Mouse (Mus musculus) lung, postnatal 4 days (tissue): ENCODE results near the gene BC030870.
"Not testable (repeated sequence)": the region's sequence is repeated elsewhere in the genome, so short reads cannot be mapped to it uniquely, and the experiment has no call there.

Source experiments
- DNase-seq, 2 experiments: peaks; one replicate each; pipeline ENCODE4 v3.0.0; 2021

BC030870 gene

GRCm38 (mm10) chr8:65129199-65129788 is at the start of gene BC030870:
BC030870 (minus strand) TSS chr8:65129563.
- peak in 1 of 2 experiments; percentile 4 for DNase-seq

- DNase-seq: no peak
These were observed 45.5 kb upstream of the BC030870 start for GRCm38 (mm10) chr8:65174746-65175476.

GRCm38 (mm10) chr8:65169184-65169583 is 39.8 kb upstream of the BC030870 start:
- no peak for DNase-seq

- not testable (repeated sequence) for DNase-seq
These were observed 31.3 kb upstream of the BC030870 start for GRCm38 (mm10) chr8:65160676-65161075.

GRCm38 (mm10) chr8:65159096-65159748 is 29.9 kb upstream of the BC030870 start:
- DNase-seq: no peak

GRCm38 (mm10) chr8:65157901-65158300 is 28.5 kb upstream of the BC030870 start:
- no peak for DNase-seq

GRCm38 (mm10) chr8:65138830-65139466 is 9.6 kb upstream of the BC030870 start:
- no peak for DNase-seq

GRCm38 (mm10) chr8:65126454-65126853 is 2.9 kb downstream of the BC030870 start:
- no peak for DNase-seq

GRCm38 (mm10) chr8:65126014-65126413 is 3.3 kb downstream of the BC030870 start:
- DNase-seq: no peak

- peak in 1 of 2 experiments; percentile 29 for DNase-seq
These were observed 17.3 kb downstream of the BC030870 start for GRCm38 (mm10) chr8:65112092-65112491.

GRCm38 (mm10) chr8:65110285-65110691 is 19.1 kb downstream of the BC030870 start:
- DNase-seq: peak; percentile 57 to 66

GRCm38 (mm10) chr8:65108936-65109335 is 20.4 kb downstream of the BC030870 start:
- DNase-seq: no peak

- DNase-seq: no peak
These were observed 21.2 kb downstream of the BC030870 start for GRCm38 (mm10) chr8:65107936-65108718.

GRCm38 (mm10) chr8:65104041-65104440 is 25.3 kb downstream of the BC030870 start:
- no peak for DNase-seq

- no peak for DNase-seq
These were observed 25.7 kb downstream of the BC030870 start for GRCm38 (mm10) chr8:65103632-65104031.

GRCm38 (mm10) chr8:65099735-65100134 is 29.6 kb downstream of the BC030870 start:
- DNase-seq: no peak

- DNase-seq: no peak
These were observed 31.5 kb downstream of the BC030870 start for GRCm38 (mm10) chr8:65097760-65098415.

GRCm38 (mm10) chr8:65089781-65090180 is 39.6 kb downstream of the BC030870 start:
- DNase-seq: no peak

GRCm38 (mm10) chr8:65088120-65088519 is 41.2 kb downstream of the BC030870 start:
- DNase-seq: no peak

- no peak for DNase-seq
These were observed 41.7 kb downstream of the BC030870 start for GRCm38 (mm10) chr8:65087711-65088110.

GRCm38 (mm10) chr8:65085680-65086079 is 43.7 kb downstream of the BC030870 start:
- no peak for DNase-seq

- DNase-seq: no peak
These were observed 48.6 kb downstream of the BC030870 start for GRCm38 (mm10) chr8:65080731-65081130.
